Mouse (Mus musculus) monocyte, adult 5-6 weeks (primary cell): Measurements from ENCODE around the gene Pop5. TPM values are rescaled to one million over a fixed set of nuclear protein-coding genes. Genes with fewer than 3 reads are reported as not detected.

Source experiments
- ATAC-seq: fragments of 153-309, 156-312 bp; replicated peaks from 2 replicates; pipeline ENCODE4 v1.8.0; 2017; ENCODE audit warnings: mild to moderate bottlenecking; ENCODE audit not compliant: low TSS enrichment, insufficient number of reproducible peaks, severe bottlenecking, poor library complexity, low FRiP score
- total RNA-seq: library from RNA; stranded (forward); fragments of 200-1000, 200-491, 200-594 nt; gene quantifications from 3 replicates; pipeline ENCODE4 v1.2.3, GENCODE M21; 2017

The Pop5 gene
- total RNA-seq, 1 experiment from 2014 or later: 85.3 TPM

DNA sequence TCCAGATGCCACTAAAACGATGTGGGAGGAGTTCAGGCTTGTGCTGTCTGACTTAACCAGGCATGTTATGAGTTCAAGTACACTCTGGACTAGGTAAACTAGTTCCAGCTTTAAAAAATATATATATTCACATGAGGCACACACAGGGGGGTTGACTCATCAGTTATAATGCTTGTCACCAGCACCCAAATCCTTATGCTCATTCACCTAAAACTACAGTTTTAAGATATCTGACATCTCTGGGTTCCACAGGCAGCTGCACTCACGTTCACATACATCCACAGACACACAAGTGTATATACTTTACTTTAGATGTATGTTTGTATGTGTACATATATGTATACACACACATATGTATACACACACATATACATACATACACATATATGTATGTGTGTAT is 43.1 kb downstream of the Pop5 start:
- ATAC-seq: no peak

DNA sequence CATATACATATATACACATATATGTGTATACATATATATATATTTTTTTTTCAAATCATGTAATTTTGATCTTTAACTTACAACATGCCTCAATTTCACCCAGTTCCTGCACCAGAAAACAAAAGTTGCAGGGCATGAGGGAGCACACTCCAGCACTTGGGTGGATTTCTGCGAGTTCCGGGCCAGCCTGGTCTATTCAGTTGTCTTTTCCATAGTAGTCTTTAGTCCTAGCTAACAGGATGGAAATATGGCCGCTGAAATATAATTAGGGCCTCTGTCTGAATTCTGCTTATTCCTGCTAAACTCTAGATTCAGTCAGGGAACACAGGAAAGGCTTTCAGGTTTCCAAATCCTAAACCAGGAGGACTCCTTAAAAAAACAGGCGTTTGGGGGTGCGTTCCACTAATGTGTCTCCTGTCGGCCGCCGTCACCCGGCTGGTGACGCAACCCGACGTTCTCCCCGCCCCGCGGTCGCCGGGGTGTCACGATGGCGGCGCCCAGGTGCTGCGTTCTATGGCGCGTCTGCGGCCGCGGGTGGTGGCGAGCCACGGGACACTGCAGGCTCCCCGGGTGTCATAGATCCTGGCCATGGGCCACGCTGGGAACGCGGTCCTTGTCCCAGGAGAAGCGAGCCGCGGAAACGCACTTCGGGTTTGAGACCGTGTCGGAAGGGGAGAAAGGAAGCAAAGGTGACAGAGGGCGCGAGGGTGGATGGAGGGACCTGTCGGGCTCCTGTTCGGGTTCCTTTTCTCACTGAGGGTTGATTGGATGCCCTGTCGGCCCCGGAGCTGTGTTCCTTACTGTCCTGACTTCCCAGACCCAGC is 43.8 kb downstream of the Pop5 start, which contains the start of gene Coq5:
Gene Coq5, plus strand, starts transcription at position 441 of the 824 bp plus-strand sequence.
- peak; percentile 83 for ATAC-seq

DNA sequence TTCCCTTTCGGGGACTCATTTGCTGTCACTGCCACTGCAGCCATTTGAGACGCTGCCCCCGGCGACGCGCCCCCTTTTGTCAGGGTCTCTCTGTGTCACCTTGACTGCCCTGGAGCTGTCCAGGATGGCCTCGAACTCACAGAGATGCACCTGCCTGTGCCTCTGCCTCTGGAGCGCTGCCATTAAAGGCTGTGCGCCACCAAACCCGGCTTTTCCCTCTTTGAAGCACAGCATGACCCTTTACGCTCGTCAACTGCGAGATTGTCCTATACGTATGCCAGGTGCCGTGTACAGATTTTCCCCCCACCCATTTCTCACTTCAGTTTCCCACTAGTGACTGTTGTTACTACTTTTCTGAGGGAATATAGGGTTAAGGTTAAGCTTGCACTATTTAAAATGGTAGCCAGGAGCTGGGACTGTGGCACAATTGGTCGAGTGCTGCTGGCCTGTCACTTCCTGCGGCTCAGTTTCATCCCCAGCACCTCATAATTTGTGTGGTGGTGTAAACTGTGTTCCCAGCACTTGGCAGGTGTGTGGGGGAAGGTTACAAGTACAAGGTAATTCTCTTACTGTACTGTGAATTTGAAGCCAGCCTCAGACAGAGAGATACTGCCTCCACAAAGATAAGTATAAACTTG is 44.5 kb downstream of the Pop5 start:
- no peak for ATAC-seq

DNA sequence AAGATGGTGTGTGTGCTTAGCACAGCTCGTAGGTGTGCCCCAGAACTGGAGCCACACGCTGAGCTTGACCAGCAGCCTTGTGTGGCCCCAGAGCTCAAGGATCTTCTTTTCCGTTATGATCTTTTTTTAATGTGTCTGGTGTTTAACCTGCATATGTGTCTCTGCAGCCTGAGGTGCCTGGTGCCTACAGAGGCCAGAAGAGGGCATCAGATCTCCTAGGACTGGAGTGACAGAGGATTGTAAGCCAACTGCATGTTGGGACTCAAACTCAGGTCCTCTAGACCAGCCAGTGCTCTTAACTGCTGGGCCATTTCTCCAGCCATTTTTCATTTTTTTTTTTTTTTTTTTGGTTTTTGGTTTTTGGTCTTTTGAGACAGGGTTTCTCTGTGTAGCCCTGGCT is 49.1 kb downstream of the Pop5 start:
- ATAC-seq: no peak

DNA sequence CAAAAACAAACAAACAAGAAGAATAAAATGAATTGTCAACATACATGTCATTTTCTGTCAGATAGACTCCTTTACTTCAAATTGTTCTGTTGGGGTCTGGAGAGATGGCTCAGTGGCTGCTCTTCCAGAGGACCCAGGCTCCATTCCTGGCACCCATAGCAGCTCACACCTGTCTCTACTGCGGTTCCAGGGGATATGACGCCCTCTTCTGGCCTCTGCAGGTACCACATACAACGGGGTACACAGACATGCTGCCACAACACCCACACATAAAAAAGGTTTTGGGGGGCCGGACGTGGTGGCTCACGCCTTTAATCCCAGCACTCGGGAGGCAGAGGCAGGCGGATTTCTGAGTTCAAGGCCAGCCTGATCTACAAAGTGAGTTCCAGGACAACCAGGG is 58.5 kb downstream of the Pop5 start:
- ATAC-seq: no peak

Other genes with a start within 250 kb of the Pop5 start
- gene Sppl3, start 224.7 kb upstream of the Pop5 start, total RNA-seq: 29.9 to 52.1 TPM (median 44.8 TPM) in 3 replicates
- gene Gm10401, start 137.5 kb upstream of the Pop5 start, total RNA-seq: 0.75 TPM in 1 of 3 replicates, not detected in the others
- 10.4 to 19.1 TPM (median 15.8 TPM) in 3 replicates for gene Acads, start 116.5 kb upstream of the Pop5 start, total RNA-seq
- gene Unc119b, start 100.9 kb upstream of the Pop5 start, total RNA-seq: 10.1 to 27.7 TPM (median 18.6 TPM) in 3 replicates
- 59.6 to 65.0 TPM (median 62.6 TPM) in 3 replicates for gene Mlec, start 77.7 kb upstream of the Pop5 start, total RNA-seq
- gene Cabp1, start 41.5 kb upstream of the Pop5 start, total RNA-seq: not detected in 3 replicates
- 58.1 to 134 TPM (median 61.2 TPM) in 3 replicates for gene Rnf10, start 37.1 kb downstream of the Pop5 start, total RNA-seq
- gene Coq5, start 43.8 kb downstream of the Pop5 start, total RNA-seq: 41.4 to 45.3 TPM (median 44.4 TPM) in 3 replicates
- gene Dynll1, start 65.2 kb downstream of the Pop5 start, total RNA-seq: 110 to 176 TPM (median 141 TPM) in 3 replicates
- gene Srsf9, start 91.3 kb downstream of the Pop5 start, total RNA-seq: 62.5 to 83.1 TPM (median 79.3 TPM) in 3 replicates
- gene Gatc, start 105.3 kb downstream of the Pop5 start, total RNA-seq: 4.9 to 7.6 TPM (median 5.8 TPM) in 3 replicates
- gene Triap1, start 105.4 kb downstream of the Pop5 start, total RNA-seq: 16.4 to 23.1 TPM (median 22.2 TPM) in 3 replicates
- 55.6 to 79.0 TPM (median 64.1 TPM) in 3 replicates for gene Cox6a1, start 113.1 kb downstream of the Pop5 start, total RNA-seq
- not detected in 3 replicates for gene Msi1, start 193.8 kb downstream of the Pop5 start, total RNA-seq
- not detected in 3 replicates for gene Pla2g1b, start 230.4 kb downstream of the Pop5 start, total RNA-seq
- gene Sirt4, start 248.9 kb downstream of the Pop5 start, total RNA-seq: 5.2 to 10.7 TPM (median 7.8 TPM) in 3 replicates